Mouse (Mus musculus): ENCODE data around the gene Negr1.

Negr1 gene

GRCm38 (mm10) chr3:157116024-157116423, 554.4 kb downstream of the Negr1 start:
- no peak for DNase-seq

- no peak for DNase-seq
Observed at GRCm38 (mm10) chr3:157119916-157120315, 558.3 kb downstream of the Negr1 start.

GRCm38 (mm10) chr3:157146124-157146855, 584.7 kb downstream of the Negr1 start:
- no peak for DNase-seq

GRCm38 (mm10) chr3:157154902-157155301, 593.3 kb downstream of the Negr1 start:
- DNase-seq, result no peak

GRCm38 (mm10) chr3:157155513-157155912, 593.9 kb downstream of the Negr1 start:
- no peak for DNase-seq

GRCm38 (mm10) chr3:157164840-157165595, 603.4 kb downstream of the Negr1 start:
- DNase-seq, result no peak

- no peak for DNase-seq
Observed at GRCm38 (mm10) chr3:157181975-157182374, 620.4 kb downstream of the Negr1 start.

GRCm38 (mm10) chr3:157188939-157189725, 627.5 kb downstream of the Negr1 start:
- no peak for DNase-seq

GRCm38 (mm10) chr3:157189834-157190233, 628.2 kb downstream of the Negr1 start:
- no peak for DNase-seq

GRCm38 (mm10) chr3:157190551-157190950, 629.0 kb downstream of the Negr1 start:
- DNase-seq, result no peak

- DNase-seq, result no peak
Observed at GRCm38 (mm10) chr3:157192021-157192420, 630.4 kb downstream of the Negr1 start.

- DNase-seq, result no peak
Observed at GRCm38 (mm10) chr3:157193141-157193540, 631.5 kb downstream of the Negr1 start.

- DNase-seq, result no peak
Observed at GRCm38 (mm10) chr3:157198659-157199058, 637.1 kb downstream of the Negr1 start.

- DNase-seq, result no peak
Observed at GRCm38 (mm10) chr3:157201726-157202125, 640.1 kb downstream of the Negr1 start.

- DNase-seq, result no peak
Observed at GRCm38 (mm10) chr3:157203573-157203972, 642.0 kb downstream of the Negr1 start.

GRCm38 (mm10) chr3:157206752-157207151, 645.2 kb downstream of the Negr1 start:
- no peak for DNase-seq

- DNase-seq, result no peak
Observed at GRCm38 (mm10) chr3:157208966-157209365, 647.4 kb downstream of the Negr1 start.

GRCm38 (mm10) chr3:157209386-157209785, 647.8 kb downstream of the Negr1 start:
- DNase-seq, result no peak

- no peak for DNase-seq
Observed at GRCm38 (mm10) chr3:157215937-157216719, 654.5 kb downstream of the Negr1 start.

GRCm38 (mm10) chr3:157217794-157218193, 656.2 kb downstream of the Negr1 start:
- DNase-seq, result no peak

- DNase-seq, result no peak
Observed at GRCm38 (mm10) chr3:157224920-157225319, 663.3 kb downstream of the Negr1 start.

GRCm38 (mm10) chr3:157232723-157233122, 671.1 kb downstream of the Negr1 start:
- DNase-seq, result no peak

GRCm38 (mm10) chr3:157240240-157240639, 678.6 kb downstream of the Negr1 start:
- DNase-seq, result no peak

Data from thymus, postnatal 25 days (tissue).